Mouse (Mus musculus): Measurements from ENCODE around the gene Afg3l1.
A peak's percentile ranks its signal among the peaks of the same experiment; 100 is the strongest.

GRCm38 (mm10) chr8:123514781-123515539 is 37.3 kb downstream of the Afg3l1 start, which contains the start of gene Dbndd1:
- TF ChIP-seq CTCF (IDR thresholded peaks at IDR 0.05; ENCODE audit: low read depth, low read length) (peak; percentile 36), EP300 (IDR thresholded peaks at IDR 0.05; ENCODE audit: insufficient read depth, low read depth, low read length) (no peak), POLR2A (IDR thresholded peaks at IDR 0.05; ENCODE audit: insufficient read depth, low read length) (no peak)

Measured in ES-Bruce4 (cell line).